Mouse (Mus musculus) CH12.LX (cell line): ENCODE data around the gene Pbdc1. TPM values are rescaled to one million over a fixed set of nuclear protein-coding genes. Genes with fewer than 3 reads are reported as not detected.
A peak's percentile ranks its signal among the peaks of the same experiment; 100 is the strongest.
"Not testable (repeated sequence)": the region's sequence is repeated elsewhere in the genome, so short reads cannot be mapped to it uniquely, and the experiment has no call there.

Experiments used
- DNase-seq: peaks from one replicate; pipeline ENCODE4 v3.0.0-alpha.2; 2013; ENCODE audit errors: extremely low read depth
- H3K27ac ChIP-seq: 2 replicates; pipeline ENCODE4 v1.5.1; 2012; ENCODE audit warnings: low read depth, mild to moderate bottlenecking, control low read depth, moderate library complexity; ENCODE audit not compliant: insufficient read depth
- H3K27me3 ChIP-seq: replicated peaks from 2 replicates; pipeline ENCODE3; 2012; ENCODE audit warnings: inconsistent platforms
- H3K36me3 ChIP-seq, 2 experiments: replicated peaks in 1 of 2; 2 replicates each; pipeline versions ENCODE3 to v1.6.1; 2012; ENCODE audit warnings: inconsistent platforms in 1 of 2, low read length in 1 of 2, mild to moderate bottlenecking in 1 of 2, mixed read lengths in 1 of 2, moderate library complexity in 1 of 2; ENCODE audit not compliant: control insufficient read depth in 1 of 2, insufficient read depth in 1 of 2
- H3K4me1 ChIP-seq, 2 experiments: 2 replicates each; pipeline ENCODE4 v1.6.1; 2012; ENCODE audit warnings: inconsistent platforms in 1 of 2, moderate library complexity in 1 of 2; ENCODE audit not compliant: insufficient read depth in 2 of 2, control insufficient read depth in 1 of 2
- H3K4me2 ChIP-seq: 2 replicates; pipeline ENCODE4 v1.6.1; 2012; ENCODE audit warnings: low read depth, mild to moderate bottlenecking, control low read depth; ENCODE audit not compliant: poor library complexity, insufficient read depth, severe bottlenecking
- H3K4me3 ChIP-seq, 3 experiments: fragments of 150-350 bp in 1 of 3; sonication (generic) in 1 of 3; replicated peaks in 1 of 3; 2 replicates each; pipeline versions ENCODE3 to v1.5.1; 2011 to 2012; ENCODE audit warnings: low read depth in 2 of 3, low read length in 2 of 3, mild to moderate bottlenecking in 2 of 3, moderate library complexity in 2 of 3, control low read depth in 1 of 3, improper control_type of control experiment in 1 of 3, inconsistent platforms in 1 of 3, mixed read lengths in 1 of 3; ENCODE audit not compliant: poor library complexity in 1 of 3
- H3K79me2 ChIP-seq: replicated peaks from 2 replicates; pipeline ENCODE4 v1.6.1; 2012; ENCODE audit warnings: mild to moderate bottlenecking, moderate library complexity; ENCODE audit not compliant: control insufficient read depth, poor library complexity, insufficient read depth, severe bottlenecking; ENCODE audit errors: extremely low read depth
- H3K9ac ChIP-seq: 2 replicates; pipeline ENCODE4 v1.6.1; 2012; ENCODE audit warnings: low read depth, mild to moderate bottlenecking, control low read depth, moderate library complexity; ENCODE audit not compliant: insufficient read depth
- H3K9me3 ChIP-seq: replicated peaks from 2 replicates; pipeline ENCODE3; 2012; ENCODE audit warnings: low read length, inconsistent platforms, mixed read lengths
- BHLHE40 ChIP-seq: IDR thresholded peaks from 2 replicates; pipeline ENCODE4 v1.6.1; 2011; ENCODE audit warnings: mild to moderate bottlenecking, low read depth, low read length, improper control_type of control experiment
- CHD2 ChIP-seq: IDR thresholded peaks from 2 replicates; pipeline ENCODE4 v1.6.1; 2011; ENCODE audit warnings: low read length, improper control_type of control experiment
- CTCF ChIP-seq, 2 experiments: IDR thresholded peaks in 1 of 2; conservative IDR thresholded peaks in 1 of 2; 2 replicates each; pipeline ENCODE4 v1.5.1; 2011 to 2012; ENCODE audit warnings: low read depth in 2 of 2, low read length in 2 of 2, improper control_type of control experiment in 1 of 2, inconsistent platforms in 1 of 2, mild to moderate bottlenecking in 1 of 2, moderate library complexity in 1 of 2
- E2F4 ChIP-seq: IDR thresholded peaks from 2 replicates; pipeline ENCODE4 v1.6.1; 2011; ENCODE audit warnings: low read depth, low read length, improper control_type of control experiment; ENCODE audit not compliant: insufficient replicate concordance
- ELF1 ChIP-seq: IDR thresholded peaks from 2 replicates; pipeline ENCODE4 v1.6.1; 2014; ENCODE audit warnings: low read depth, mild to moderate bottlenecking, inconsistent platforms, low read length, improper control_type of control experiment
- EP300 ChIP-seq: IDR thresholded peaks from 2 replicates; pipeline ENCODE4 v1.6.1; 2011; ENCODE audit warnings: low read length, improper control_type of control experiment
- ETS1 ChIP-seq: conservative IDR thresholded peaks from 2 replicates; pipeline ENCODE4 v1.6.1; 2012; ENCODE audit warnings: low read depth, mild to moderate bottlenecking, inconsistent platforms, low read length, improper control_type of control experiment, moderate library complexity
- GABPA ChIP-seq: IDR thresholded peaks from 2 replicates; pipeline ENCODE4 v1.6.1; 2012; ENCODE audit warnings: low read depth, low read length, improper control_type of control experiment, inconsistent platforms; ENCODE audit not compliant: insufficient replicate concordance
- HCFC1 ChIP-seq: IDR thresholded peaks from 2 replicates; pipeline ENCODE4 v1.6.1; 2012; ENCODE audit warnings: low read depth, mild to moderate bottlenecking, inconsistent platforms, low read length, improper control_type of control experiment
- JUN ChIP-seq: IDR thresholded peaks from 2 replicates; pipeline ENCODE4 v1.6.1; 2011; ENCODE audit warnings: low read depth, mild to moderate bottlenecking, low read length, improper control_type of control experiment, moderate library complexity; ENCODE audit not compliant: insufficient read depth
- KAT2A ChIP-seq: IDR thresholded peaks from 2 replicates; pipeline ENCODE4 v1.6.1; 2012; ENCODE audit warnings: low read length, improper control_type of control experiment, inconsistent platforms; ENCODE audit not compliant: insufficient replicate concordance
- MAZ ChIP-seq: IDR thresholded peaks from 2 replicates; pipeline ENCODE4 v1.6.1; 2012; ENCODE audit warnings: low read depth, mild to moderate bottlenecking, inconsistent platforms, low read length, improper control_type of control experiment, moderate library complexity
- MEF2A ChIP-seq: IDR thresholded peaks from 2 replicates; pipeline ENCODE4 v1.6.1; 2014; ENCODE audit warnings: low read depth, mild to moderate bottlenecking, inconsistent platforms, low read length, improper control_type of control experiment, borderline replicate concordance
- MXI1 ChIP-seq: IDR thresholded peaks from 2 replicates; pipeline ENCODE4 v1.6.1; 2011; ENCODE audit warnings: mild to moderate bottlenecking, low read depth, low read length, improper control_type of control experiment
- MYC ChIP-seq: IDR thresholded peaks from 2 replicates; pipeline ENCODE4 v1.6.1; 2011; ENCODE audit warnings: low read depth, mild to moderate bottlenecking, improper control_type of control experiment, low read length
- NELFE ChIP-seq: IDR thresholded peaks from 2 replicates; pipeline ENCODE4 v1.6.1; 2011; ENCODE audit warnings: low read depth, low read length, improper control_type of control experiment
- NRF1 ChIP-seq: IDR thresholded peaks from 2 replicates; pipeline ENCODE4 v1.6.1; 2014; ENCODE audit warnings: low read depth, mild to moderate bottlenecking, inconsistent platforms, low read length, improper control_type of control experiment, moderate library complexity
- PAX5 ChIP-seq: IDR thresholded peaks from 2 replicates; pipeline ENCODE4 v1.6.1; 2012; ENCODE audit warnings: low read length, inconsistent platforms, mixed read lengths
- POLR2AphosphoS2 ChIP-seq: IDR thresholded peaks from 2 replicates; pipeline ENCODE4 v1.6.1; 2011; ENCODE audit warnings: low read depth, low read length, improper control_type of control experiment
- RAD21 ChIP-seq: IDR thresholded peaks from 2 replicates; pipeline ENCODE4 v1.6.1; 2011; ENCODE audit warnings: low read depth, mild to moderate bottlenecking, low read length, improper control_type of control experiment, moderate library complexity
- SIN3A ChIP-seq: IDR thresholded peaks from 2 replicates; pipeline ENCODE4 v1.6.1; 2012; ENCODE audit warnings: low read length, improper control_type of control experiment, inconsistent platforms
- SMC3 ChIP-seq: IDR thresholded peaks from 2 replicates; pipeline ENCODE4 v1.6.1; 2011; ENCODE audit warnings: low read depth, low read length, improper control_type of control experiment
- TBP ChIP-seq: conservative IDR thresholded peaks from 2 replicates; pipeline ENCODE4 v1.6.1; 2011; ENCODE audit warnings: low read depth, low read length, improper control_type of control experiment
- UBTF ChIP-seq: IDR thresholded peaks from 2 replicates; pipeline ENCODE4 v1.6.1; 2012; ENCODE audit warnings: low read depth, mild to moderate bottlenecking, inconsistent platforms, low read length, improper control_type of control experiment, moderate library complexity
- ZC3H11A ChIP-seq: IDR thresholded peaks from 2 replicates; pipeline ENCODE4 v1.6.1; 2012; ENCODE audit warnings: low read depth, mild to moderate bottlenecking, inconsistent platforms, low read length, improper control_type of control experiment
- ZKSCAN1 ChIP-seq: IDR thresholded peaks from 2 replicates; pipeline ENCODE4 v1.6.1; 2012; ENCODE audit warnings: low read depth, inconsistent platforms, low read length, improper control_type of control experiment, borderline replicate concordance
- dilution Hi-C: fragments of 300-500 bp; cut with MboI; formaldehyde crosslinking; loops from 2 replicates; pipeline ENCODE4 v1.14.3; 2020; ENCODE audit warnings: low sequenced_read_pairs; ENCODE audit not compliant: extremely low pct_unique_long_range_greater_than_20kb, extremely low pct_ligation_motif_present
- in situ Hi-C: fragments of 300-500 bp; cut with MboI; formaldehyde crosslinking; loops from 3 replicates; pipeline ENCODE4 v1.14.3; 2019; ENCODE audit warnings: low sequenced_read_pairs, low pct_ligation_motif_present, low pct_unique_long_range_greater_than_20kb, mixed read lengths
- polyA plus RNA-seq: library from polyadenylated mRNA; unstranded; fragments of >175 nt; gene quantifications from 2 replicates; pipeline ENCODE4 v1.2.1, GENCODE M21; 2012; ENCODE audit warnings: low read depth; ENCODE audit not compliant: insufficient read length
- total RNA-seq, 2 experiments: library from RNA; depleted of rRNA; stranded (reverse); fragments of 300-350 nt in 1 of 2; fragments of >200 nt in 1 of 2; gene quantifications; 2 replicates each; pipeline ENCODE4 v1.2.3; 2012 to 2014

The Pbdc1 gene
- total and polyA plus RNA-seq, 3 experiments: 30.9 to 59.4 (median 57.1) TPM

DNA sequence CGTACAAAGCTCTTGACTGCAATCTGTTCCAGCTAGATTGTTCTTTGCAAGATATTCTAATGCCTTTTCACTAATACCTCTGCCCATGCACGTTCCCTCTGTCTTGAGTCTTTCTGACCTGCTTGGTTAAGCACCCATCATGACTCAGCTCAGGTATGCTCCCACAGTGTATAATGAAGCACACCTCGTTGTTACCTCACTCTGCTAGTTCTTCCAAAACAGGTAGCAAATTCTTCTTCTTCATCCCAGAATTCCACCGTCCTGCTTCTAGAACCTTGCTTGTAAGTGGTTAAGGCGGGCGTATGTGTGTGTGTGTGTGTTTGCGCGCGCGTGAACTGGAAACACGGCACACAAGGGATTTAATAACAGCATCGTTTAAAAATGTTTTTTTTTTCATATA is 405 bp upstream of the Pbdc1 start:
- no peak for TF ChIP-seq ETS1
- no peak for TF ChIP-seq UBTF
- TF ChIP-seq HCFC1: no peak
- no peak for TF ChIP-seq SMC3
- no peak for TF ChIP-seq PAX5
- no peak for TF ChIP-seq NELFE
- no peak for TF ChIP-seq ELF1
- no peak for TF ChIP-seq MYC
- TF ChIP-seq CHD2: no peak
- no peak for TF ChIP-seq ZKSCAN1
- TF ChIP-seq KAT2A: no peak
- TF ChIP-seq MAZ: no peak
- no peak for TF ChIP-seq EP300
- TF ChIP-seq MXI1: no peak; the same call in 1 of the 2 replicates
- no peak for TF ChIP-seq SIN3A
- no peak for TF ChIP-seq POLR2AphosphoS2
- TF ChIP-seq CTCF (conservative IDR thresholded peaks at IDR 0.05 in 1 of 2, IDR thresholded peaks at IDR 0.05 in 1 of 2; ENCODE audit: low read depth in 2 of 2, low read length in 2 of 2): no peak
- TF ChIP-seq ZC3H11A: no peak
- in situ Hi-C loops: no loop called here
- dilution Hi-C loops: no loop called here
- H3K9ac ChIP-seq: no peak overlapping the region; the same call in 1 of the 2 replicates
- H3K27ac ChIP-seq: no peak overlapping the region
- peaks cover 4 to 8% of the 10 kb centered on the region in 2 experiments for H3K36me3 ChIP-seq
- H3K4me2 ChIP-seq: peak overlapping the region; percentile 56; the same call in 1 of the 2 replicates
- peaks cover 0 to 3% of the 10 kb centered on the region in 2 experiments; a peak in 1 of 4 replicates for H3K4me1 ChIP-seq
- H3K4me3 ChIP-seq: peak overlapping the region; percentile 60 to 86 (median 62)
- no peaks in the 10 kb centered on the region for H3K27me3 ChIP-seq
- peaks cover 10% of the 10 kb centered on the region for H3K79me2 ChIP-seq
- no peaks in the 10 kb centered on the region for H3K9me3 ChIP-seq
- DNase-seq: peak; percentile 14

DNA sequence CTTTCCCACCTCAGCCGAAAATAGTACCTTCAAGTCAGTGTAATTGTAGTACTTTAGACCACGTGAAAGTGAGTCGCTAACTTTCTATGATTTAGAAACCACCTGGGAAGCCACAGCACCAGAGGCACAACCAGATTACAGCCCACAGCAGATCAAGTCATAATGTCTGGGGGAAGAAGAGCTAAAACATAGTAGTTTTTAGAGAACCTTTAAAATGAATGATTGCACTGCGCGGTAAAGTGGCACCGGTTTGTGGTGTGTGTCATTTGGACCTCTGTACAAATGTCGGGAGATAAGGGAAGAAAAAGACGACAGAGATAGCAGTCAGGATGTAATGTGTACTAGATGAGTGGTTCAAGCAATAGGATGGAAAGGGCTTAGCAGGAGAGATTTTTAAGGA is 540 bp downstream of the Pbdc1 start:
- dilution Hi-C loops: no loop called here
- no peak for TF ChIP-seq RAD21
- no peak for TF ChIP-seq GABPA
- TF ChIP-seq BHLHE40: no peak
- no peak for TF ChIP-seq NRF1
- TF ChIP-seq MYC: no peak
- TF ChIP-seq E2F4: no peak
- TF ChIP-seq ZKSCAN1: no peak
- TF ChIP-seq JUN: no peak
- no peak for TF ChIP-seq MEF2A
- TF ChIP-seq MXI1: no peak
- no peak for TF ChIP-seq POLR2AphosphoS2
- TF ChIP-seq TBP: no peak
- no peak for TF ChIP-seq ETS1
- TF ChIP-seq UBTF: no peak
- peak overlapping the region; percentile 60 to 78 (median 70) for H3K4me3 ChIP-seq
- no peaks in the 10 kb centered on the region for H3K9me3 ChIP-seq
- peak overlapping the region; percentile 87 for H3K4me2 ChIP-seq
- peaks cover 0 to 3% of the 10 kb centered on the region in 2 experiments; a peak in 1 of 4 replicates for H3K4me1 ChIP-seq
- H3K9ac ChIP-seq: peak overlapping the region; percentile 95
- H3K79me2 ChIP-seq: peaks cover 10% of the 10 kb centered on the region
- no peak for DNase-seq
- H3K27me3 ChIP-seq: no peaks in the 10 kb centered on the region
- H3K27ac ChIP-seq: no peak overlapping the region; the same call in 1 of the 2 replicates
- H3K36me3 ChIP-seq: peaks cover 6 to 10% of the 10 kb centered on the region in 2 experiments
- in situ Hi-C loops: no loop called here

DNA sequence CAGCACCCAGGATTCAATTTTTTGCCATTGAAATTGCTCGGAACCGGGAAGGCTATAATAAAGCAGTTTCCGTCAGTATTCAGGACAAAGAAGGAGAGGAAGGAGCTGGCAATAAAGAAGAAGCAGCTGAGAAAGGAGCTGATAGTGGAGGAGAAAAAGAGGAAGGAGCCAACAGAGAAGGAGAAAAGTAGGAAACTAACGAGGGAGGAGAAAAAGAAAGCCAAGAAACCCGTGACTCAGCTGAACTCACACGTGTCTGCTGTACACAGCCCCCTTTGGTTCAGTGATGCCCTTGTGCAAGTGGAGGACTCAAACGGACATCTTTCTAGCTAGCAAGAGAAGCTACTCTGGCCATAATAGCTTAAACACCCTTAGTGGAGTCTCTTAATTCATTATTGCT is 3.5 kb downstream of the Pbdc1 start:
- H3K4me3 ChIP-seq, dilution Hi-C loops, H3K9me3 ChIP-seq, H3K27ac ChIP-seq, H3K4me1 ChIP-seq, H3K4me2 ChIP-seq, H3K9ac ChIP-seq, H3K27me3 ChIP-seq, in situ Hi-C loops, DNase-seq: not testable (repeated sequence)
- Histone ChIP-seq H3K36me3 (peaks cover 12 to 29% of the 10 kb centered on the region in 2 experiments), H3K79me2 (peaks cover 10% of the 10 kb centered on the region)
